Mouse (Mus musculus) c-Kit-positive CD71-positive TER-119-negative erythroid progenitor cells, embryonic 14.5 days (primary cell): ENCODE results near the gene Fndc3b.

Source experiments
- DNase-seq: peaks from one replicate; pipeline ENCODE4 v3.0.0-alpha.2; 2013; ENCODE audit warnings: low read depth

The Fndc3b gene

GRCm38 (mm10) chr3:27710648-27711428 is at the start of gene Fndc3b:
Gene Fndc3b, minus strand, starts transcription at chr3:27711307.
- DNase-seq, result peak; percentile 65

- no peak for DNase-seq
Measured at GRCm38 (mm10) chr3:27760278-27760677, 49.2 kb upstream of the Fndc3b start.

DNA sequence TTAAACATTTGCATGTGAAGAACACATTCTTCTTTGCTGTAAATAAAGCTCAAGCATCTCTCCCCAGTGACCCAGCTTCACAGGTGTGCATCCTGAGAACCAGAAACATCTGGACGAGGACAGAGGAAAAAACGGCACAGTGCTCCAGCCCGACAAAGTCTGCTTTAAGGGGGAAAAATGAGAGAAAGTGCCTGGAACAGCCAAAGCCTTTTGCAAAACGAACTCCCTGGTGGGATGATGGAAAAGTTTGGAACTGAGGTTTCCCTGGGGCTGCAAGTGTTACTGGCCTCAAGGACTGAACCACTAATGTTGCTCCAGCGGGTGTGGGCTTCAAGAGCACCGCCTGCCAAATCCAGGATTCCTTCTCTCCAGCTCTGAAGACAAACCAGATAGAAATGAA is 47.9 kb upstream of the Fndc3b start:
- no peak for DNase-seq

GRCm38 (mm10) chr3:27751657-27752056 is 40.5 kb upstream of the Fndc3b start:
- DNase-seq, result no peak

- DNase-seq, result no peak
Measured at GRCm38 (mm10) chr3:27751156-27751555, 40.0 kb upstream of the Fndc3b start.

- no peak for DNase-seq
Measured at GRCm38 (mm10) chr3:27745651-27746050, 34.5 kb upstream of the Fndc3b start.

DNA sequence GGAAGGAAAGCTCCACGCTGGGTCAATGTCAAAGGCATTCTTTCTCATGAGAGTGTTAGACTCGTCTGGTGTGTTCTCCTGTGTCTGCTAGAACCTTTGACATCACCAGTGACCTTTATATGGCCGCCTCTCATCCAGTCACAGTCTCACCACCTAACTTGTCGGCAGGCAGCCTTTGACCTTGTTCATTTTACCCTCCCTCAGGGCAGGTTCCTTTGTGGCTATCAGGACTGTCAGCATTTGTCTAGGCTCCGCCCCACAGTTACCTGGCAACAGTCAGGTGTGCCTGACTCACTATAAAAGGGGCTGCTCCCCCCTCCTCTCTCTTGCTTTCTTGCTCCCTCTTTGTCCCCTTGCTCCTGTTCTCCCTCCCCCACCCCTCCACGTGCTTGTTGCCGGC is 33.6 kb upstream of the Fndc3b start:
- DNase-seq, result no peak

- DNase-seq, result no peak
Measured at GRCm38 (mm10) chr3:27743271-27744145, 32.4 kb upstream of the Fndc3b start.

DNA sequence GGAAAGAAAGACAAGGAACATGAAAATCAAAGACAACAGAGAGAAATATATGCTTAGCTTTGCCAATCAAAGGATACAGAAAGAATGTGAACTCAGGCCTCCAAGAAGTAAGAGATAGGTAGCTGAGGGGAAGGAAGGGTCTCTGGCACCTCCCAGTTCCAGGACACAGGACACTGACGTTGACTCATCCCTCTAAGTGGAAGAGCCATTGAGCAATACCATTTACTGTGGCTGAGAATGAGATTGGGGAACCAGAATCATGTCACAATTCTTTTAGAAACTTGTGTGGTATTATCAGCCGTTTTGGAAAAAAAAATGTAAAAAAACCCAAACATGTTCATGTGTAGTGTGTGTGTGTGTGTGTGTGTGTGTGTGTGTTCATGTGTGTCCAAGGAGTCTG is 31.0 kb upstream of the Fndc3b start:
- DNase-seq, result no peak

- no peak for DNase-seq
Measured at GRCm38 (mm10) chr3:27740136-27740535, 29.0 kb upstream of the Fndc3b start.

DNA sequence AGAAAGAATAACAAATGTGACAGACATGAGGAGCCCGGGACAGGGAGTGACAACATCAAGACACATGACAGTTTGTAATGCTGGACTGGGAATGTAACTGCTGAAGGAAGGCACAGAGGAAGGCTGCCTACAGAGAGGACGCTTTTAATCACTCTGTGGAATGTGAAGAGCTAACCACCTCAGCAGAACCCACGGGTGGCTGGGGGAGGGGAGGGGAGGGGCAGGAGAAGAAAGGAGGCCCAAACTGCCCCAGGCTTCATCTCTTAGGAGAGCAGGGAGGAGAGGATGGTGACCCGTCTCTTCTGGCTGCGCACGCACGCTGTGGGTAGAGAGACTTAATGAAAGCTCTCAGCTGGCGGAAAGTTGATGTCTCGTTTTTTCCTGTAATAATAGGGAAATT is 25.1 kb upstream of the Fndc3b start:
- no peak for DNase-seq

- DNase-seq, result no peak
Measured at GRCm38 (mm10) chr3:27735113-27735512, 24.0 kb upstream of the Fndc3b start.

GRCm38 (mm10) chr3:27728798-27729782 is 18.0 kb upstream of the Fndc3b start:
- DNase-seq, result no peak

DNA sequence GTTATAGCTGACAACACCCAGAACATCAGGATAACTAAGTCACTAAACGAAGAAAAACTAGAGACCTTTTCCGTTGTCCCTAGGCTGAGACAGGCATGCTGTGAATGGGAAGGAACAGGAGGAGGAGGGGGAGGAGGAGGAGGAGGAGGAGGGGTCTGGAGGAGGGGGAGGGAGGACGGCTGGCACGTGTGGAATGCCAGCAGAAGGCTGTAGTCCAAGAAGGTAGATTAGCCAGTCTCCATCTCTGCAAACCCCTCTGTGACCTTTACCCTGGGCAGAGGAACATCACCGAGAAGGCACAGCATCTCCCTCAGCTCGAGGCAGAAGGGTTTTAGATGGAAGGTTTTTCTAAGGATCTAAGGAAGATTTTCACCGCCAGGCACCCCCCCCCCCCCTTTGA is 17.1 kb upstream of the Fndc3b start:
- DNase-seq, result no peak

DNA sequence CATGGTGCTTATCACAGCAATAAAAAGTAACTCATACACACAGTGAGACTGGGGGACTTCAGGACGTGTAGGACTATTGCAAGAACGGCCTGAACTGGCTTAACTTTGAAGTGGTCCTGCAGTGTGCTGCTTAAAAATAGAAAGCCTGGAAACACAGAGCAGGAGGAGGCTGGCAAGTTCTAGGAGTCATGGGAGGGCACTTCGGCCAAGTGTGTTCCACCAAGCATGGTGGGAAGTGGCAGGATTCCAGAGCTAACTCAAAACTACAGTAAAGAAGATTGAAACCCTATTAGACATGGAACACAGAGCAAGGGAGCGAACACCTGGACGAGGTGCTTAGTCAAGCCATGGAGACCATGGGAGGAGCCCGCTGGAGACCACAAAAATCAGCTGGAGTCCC is 14.6 kb upstream of the Fndc3b start:
- DNase-seq, result no peak

GRCm38 (mm10) chr3:27724208-27724607 is 13.1 kb upstream of the Fndc3b start:
- no peak for DNase-seq

- no peak for DNase-seq
Measured at GRCm38 (mm10) chr3:27718829-27719365, 7.8 kb upstream of the Fndc3b start.

DNA sequence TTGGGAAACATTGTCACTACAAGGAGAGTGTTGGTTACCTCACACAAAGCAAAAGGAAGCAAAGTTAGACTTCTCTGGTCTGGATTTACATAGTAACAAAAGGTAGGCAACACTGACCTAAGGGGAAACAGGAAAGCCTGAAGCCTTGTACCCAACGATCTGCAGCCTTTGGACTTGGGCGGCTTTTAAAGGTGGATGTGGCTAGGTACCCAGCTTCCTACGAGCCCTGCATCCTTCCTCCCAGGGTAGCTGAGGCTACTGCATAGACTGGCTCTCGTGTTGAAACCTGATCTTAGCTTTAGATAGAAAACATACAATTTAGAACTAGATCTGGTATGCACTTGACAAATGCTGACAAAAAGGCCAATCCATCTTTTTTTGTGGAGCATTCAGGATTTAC is 2.9 kb upstream of the Fndc3b start:
- no peak for DNase-seq

- no peak for DNase-seq
Measured at GRCm38 (mm10) chr3:27712421-27712820, 1.3 kb upstream of the Fndc3b start.

DNA sequence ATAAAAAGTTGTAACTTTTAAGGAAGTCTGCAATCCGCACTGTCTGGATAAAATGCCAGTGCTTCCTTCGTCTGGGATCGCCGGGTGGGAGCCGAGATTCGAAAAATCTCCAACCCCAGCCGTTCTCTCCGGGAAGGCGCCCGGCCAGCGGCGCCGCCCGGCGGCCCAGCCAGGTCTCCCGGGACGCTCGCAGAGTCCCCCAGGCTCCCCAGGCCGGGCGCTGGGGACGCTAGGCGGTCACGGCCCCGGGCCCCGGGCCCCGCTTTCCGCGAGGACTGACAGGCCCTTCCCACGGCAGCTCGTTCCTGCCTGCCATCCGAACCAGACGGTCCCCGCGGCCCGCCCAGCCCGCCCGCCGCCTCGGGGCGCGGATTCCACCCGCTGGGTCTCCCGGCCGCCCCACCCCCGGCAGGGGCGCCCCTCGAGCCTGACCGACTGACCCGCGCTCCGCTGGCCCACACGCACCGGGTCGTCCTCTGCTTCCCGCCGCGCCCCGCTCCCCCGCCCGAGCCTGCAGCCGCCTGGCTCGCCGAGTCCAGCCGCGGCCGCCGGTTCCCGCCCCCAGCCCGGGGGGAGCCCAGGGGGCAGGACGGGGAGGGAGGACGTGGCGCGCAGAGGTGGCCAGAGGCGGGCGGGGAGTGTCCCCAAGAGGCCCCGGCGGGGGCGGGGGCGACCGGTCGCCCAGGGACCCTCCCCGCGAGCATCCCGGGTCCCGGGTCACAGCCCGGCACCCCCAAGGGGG is 1.0 kb downstream of the Fndc3b start:
- DNase-seq, result no peak
